Mouse (Mus musculus) heart, postnatal 4 days (tissue): ENCODE measurements around the gene Lhx2. TPM values are rescaled to one million over a fixed set of nuclear protein-coding genes. Genes with fewer than 3 reads are reported as not detected.
A peak's percentile ranks its signal among the peaks of the same experiment; 100 is the strongest.

ENCODE experiments used
- DNase-seq: peaks from one replicate; pipeline ENCODE4 v3.0.0; 2021
- total RNA-seq, 2 experiments: library from RNA; stranded (reverse); gene quantifications; 2 replicates each; pipeline ENCODE4 v1.2.3; 2021

Gene Lhx2
- total RNA-seq, 2 experiments from 2014 or later, result 0.29 to 1.2 TPM

DNA sequence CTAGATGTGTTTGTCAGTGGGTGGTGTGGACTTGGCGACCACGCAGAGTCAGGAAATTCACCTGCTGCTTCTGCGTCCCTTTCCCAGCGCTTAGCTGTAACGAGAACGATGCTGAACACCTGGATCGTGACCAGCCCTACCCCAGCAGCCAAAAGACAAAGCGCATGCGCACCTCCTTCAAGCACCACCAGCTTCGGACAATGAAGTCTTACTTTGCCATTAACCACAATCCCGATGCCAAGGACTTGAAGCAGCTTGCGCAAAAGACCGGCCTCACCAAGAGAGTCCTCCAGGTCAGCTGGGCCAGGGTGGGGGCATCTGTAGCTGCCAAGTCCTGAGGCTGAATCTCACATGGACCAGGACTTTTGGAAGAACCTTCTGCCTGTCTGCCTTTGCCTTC is 20.7 kb downstream of the Lhx2 start:
- no peak for DNase-seq

DNA sequence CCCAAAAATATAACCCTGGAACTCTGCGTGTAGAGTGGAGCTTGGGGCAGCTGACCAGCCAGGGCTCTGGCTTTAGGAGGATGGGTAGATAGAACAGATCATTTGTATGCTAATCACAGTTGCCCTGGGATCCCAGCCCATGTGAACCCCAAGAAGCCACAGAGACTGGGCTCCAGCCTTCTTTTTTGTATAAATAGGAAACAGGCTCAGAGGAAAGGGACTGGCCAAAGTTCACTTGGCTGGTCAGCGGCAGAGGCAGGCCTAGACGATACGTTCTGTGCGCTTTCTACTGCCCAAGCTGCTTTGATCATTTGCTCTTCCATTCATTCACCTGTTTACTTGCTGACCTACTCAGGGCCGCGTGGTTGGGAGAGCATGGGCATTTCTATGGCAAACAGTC is 27.1 kb downstream of the Lhx2 start:
- DNase-seq, result no peak

DNA sequence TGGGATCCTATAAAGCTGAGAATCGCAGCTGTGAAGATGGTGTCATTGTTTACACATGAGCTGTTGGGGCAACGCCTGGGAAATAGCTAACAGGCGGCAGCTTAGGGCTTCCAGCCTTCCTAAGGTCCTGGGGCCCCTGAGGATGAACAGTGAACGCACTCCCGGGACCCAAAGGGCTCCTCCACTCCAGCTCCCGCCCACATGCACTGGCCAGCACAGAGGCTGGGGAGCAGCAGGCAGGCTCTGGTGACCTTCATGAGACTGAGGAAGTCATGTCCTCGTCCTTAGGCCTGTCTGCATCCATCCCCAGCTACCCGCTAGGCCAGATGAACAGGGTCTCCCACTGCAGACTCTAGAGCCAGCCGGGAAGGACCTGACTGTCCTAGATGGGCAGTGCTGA is 27.9 kb downstream of the Lhx2 start:
- no peak for DNase-seq

DNA sequence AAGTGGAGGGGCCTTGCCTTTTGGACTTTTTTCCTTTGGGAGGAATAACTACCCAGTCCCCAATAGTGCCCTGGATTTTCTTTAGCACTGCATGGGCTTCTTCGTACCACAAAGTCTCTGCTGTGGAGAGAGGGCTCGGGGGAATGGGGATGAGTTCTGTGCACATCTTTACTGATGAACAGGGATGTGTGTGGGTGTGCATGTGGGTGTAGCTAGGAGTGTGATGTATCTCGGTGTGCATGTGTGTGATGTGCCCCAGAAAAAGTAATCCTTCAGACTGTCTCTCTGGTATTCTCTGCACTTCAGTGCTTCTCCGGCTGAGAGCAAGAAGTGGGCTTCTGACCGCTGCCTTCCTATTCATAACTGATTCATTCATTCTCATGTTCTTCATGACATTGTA is 28.8 kb downstream of the Lhx2 start:
- DNase-seq, result no peak

DNA sequence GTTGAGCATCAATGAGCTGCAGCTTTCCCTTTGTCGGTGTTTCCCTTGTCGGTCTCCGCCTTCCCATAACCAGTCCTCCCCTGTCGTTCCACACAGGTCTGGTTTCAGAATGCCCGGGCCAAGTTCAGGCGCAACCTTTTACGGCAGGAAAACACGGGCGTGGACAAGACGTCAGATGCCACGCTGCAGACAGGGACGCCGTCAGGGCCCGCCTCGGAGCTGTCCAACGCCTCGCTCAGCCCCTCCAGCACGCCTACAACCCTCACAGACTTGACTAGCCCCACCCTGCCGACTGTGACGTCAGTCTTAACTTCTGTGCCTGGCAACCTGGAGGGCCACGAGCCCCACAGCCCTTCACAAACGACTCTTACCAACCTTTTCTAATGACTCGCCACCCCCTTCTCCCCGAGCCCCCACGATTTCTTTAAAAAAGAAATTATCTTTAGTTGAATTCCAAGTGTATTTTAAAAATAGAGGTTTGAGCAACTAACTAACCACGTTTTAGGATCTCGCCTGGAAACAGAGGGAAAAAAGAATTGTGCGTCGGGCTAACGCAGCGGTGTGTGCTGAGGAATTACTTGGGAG is 29.8 kb downstream of the Lhx2 start:
- DNase-seq, result peak; percentile 65

DNA sequence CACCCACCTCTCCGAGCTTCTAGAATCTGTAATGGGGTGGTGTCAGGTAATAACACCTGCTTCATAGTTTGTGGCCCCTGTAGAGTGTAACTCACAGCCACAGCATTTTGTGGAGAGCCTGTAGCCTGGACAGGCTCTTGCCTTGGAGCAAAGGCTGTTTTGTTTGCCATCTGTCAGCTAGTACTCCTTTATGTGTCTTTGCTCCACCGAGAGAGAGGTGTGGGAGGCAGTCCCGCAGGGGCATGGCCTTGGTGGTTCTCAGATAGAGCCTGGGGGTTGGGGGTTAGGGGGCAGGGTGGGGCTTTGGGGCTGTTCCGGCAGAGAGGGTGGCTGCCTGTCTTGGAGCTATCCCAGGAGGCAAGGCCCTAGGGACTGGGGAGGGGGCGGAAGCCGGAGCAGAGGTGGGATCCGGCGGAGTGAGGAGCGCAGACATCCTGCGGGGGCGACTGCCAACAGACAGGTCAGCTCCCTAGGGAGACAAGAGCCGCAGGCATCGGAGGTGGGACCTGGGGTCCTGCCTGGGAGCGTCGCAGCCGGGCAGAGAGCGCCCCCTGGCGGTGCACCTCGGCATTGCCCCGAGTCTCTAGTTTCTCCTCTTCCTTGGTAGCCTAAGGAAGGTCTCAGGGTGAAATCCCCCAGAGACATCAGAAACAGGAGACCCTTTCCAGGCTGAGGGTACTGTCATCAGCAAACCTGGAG is 36.7 kb downstream of the Lhx2 start:
- peak; percentile 79 for DNase-seq

DNA sequence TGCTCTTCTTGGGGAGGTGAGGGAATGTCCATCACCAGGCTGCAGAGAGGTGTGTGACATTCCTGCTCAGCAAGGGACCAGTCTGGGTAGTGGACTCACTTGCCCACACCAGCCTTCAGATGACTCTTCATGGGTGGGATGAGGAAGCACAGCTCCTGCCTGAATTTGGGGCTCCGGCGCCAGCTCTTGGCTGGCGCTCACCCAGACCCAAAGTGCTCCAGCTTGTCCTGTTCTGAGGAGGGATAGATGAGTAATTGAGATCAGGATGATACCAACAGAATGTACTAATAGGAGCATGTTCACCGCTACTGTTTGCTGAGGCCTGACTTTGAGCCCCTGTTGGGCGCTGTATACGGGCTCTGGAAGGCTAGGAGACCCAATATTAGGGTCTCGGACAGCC is 38.2 kb downstream of the Lhx2 start:
- no peak for DNase-seq

DNA sequence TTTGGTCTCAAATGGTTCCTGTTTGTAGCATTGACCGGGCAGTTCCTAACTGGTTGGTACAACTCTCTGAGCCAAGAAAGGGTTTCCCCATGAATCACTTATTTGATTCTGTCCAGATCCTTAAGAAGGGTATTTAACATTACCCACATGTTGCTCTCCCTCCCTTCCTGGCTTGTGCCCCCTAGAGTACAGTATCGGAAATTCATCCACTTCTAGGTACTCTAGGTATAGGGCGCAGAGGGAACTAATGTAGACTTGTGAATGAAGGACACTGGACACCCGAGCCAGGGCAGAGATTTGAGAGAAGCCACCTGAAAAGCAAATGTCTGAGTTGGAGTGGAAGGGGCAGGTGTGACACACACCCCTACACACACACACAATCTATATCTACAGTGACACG is 39.3 kb downstream of the Lhx2 start:
- DNase-seq, result no peak

DNA sequence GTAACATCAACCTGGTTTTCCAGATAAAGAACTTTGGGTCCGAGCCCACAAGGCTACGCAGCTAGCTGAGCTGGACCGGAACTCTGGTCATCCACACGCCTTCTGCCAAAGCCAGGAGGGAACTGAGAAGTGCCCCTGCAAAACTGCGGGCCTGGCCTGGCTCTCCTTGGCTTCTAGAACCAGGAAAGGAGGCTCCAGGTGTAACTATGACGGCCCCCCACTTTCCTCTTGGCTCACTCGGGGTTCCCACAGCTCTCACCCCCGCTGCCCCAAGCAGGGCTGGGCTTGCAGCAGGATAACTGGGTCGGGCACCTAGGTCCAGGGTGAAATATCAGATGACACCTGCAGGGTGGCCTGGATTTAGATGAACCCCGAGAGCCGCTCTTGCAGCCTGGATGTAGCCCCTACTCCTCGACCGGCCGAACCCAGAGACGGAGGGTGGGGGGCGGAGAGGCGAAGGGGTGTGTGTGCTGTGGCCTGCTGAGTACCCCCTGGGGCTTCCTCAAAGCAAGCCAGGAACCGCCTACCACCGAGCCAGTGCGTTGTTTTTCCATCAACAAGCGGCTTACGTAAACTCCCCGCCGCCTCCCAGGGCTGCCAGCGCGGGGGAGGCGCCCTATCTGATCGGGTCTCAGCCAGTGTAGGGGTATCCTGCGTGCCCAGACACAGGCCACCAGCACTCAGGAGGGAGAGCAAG is 39.9 kb downstream of the Lhx2 start:
- no peak for DNase-seq

DNA sequence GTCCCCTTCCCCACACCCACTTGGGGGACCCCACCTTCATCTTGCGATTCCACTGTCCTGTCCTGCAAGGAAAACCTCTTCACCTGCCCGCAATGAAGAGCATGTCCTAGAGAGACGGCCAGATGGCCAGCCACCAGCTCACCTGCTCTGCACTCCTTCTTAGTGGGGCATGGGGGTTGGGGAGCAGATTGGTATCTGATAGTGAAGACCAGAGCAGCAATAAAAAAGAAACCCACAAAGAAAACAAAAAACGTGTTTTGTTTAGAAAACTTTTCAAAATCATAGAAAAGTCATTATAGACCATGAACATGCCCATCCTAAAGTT is 40.4 kb downstream of the Lhx2 start:
- no peak for DNase-seq

DNA sequence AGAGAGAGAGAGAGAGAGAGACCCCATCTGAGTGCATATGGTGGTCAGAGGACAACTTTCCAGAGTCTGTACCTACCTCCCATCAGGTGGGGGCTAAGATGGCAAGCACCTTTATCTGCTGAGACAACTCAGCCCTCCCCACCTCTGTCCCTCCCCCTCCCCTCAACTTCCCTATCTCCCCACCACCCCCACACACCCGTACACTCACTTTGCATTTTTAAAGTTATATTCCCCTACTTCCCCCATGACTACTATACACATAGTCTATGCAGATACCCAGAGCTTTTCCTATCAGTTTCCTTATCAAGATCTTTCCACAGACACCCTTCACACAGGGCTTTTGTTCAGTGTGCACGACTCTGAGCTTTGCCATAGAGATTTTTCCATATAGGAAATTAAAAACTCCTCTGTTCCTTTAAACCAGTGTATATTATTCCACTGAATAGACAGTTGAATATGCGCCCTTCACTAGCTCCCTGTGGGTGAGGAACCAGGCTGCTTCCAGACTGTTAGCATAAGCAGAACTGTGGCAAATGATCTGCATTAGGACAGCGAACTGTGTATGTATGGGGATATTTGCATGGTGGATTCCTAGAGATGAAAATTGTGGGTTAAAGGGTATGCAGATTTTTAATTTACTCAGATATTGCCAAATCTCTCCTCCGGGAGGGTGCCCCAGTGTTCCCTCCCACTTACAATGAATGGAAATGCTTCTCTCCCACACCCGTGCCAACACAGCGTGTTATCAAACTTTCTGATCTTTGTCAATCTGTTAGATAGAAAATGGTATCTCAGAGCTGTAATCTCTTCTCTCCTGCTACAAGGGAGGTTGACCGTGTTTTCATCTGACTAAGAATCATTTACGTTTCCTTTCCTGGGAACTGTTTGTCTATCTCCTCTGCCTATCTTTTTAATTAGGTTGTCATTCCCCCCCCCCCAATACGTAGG is 41.3 kb downstream of the Lhx2 start:
- no peak for DNase-seq

DNA sequence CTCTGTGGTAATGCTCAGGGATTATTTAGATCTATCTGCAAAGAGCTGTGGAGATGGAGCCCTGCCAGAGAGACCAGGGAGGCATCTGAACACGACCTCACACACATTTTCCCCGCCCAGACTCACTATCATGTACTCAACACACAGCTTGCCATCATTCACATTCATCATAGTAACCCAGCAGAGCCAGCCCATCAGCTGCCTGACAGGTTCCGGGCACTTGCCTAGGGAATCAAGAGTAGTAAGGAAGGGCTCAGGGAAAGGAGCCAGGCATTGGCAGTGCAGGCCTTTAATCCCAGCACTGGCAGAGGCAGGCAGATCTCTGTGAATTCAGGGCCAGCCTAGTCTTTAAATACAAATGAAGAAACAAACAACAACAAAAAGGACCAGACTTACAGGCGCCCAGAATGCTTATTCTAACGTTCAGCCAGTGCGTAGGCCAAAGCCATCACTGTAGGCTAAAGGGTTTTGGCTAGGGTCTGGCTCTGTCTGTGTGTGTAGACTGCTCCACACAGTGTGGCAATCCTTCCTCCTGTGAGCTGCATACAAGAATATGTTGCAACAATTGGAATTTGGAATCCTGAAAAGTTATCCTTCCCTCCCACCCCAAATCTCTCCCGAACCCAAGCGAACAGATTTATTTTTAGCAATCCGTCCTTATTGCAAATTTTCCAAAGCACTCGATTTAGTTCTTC is 48.6 kb downstream of the Lhx2 start:
- DNase-seq, result no peak

DNA sequence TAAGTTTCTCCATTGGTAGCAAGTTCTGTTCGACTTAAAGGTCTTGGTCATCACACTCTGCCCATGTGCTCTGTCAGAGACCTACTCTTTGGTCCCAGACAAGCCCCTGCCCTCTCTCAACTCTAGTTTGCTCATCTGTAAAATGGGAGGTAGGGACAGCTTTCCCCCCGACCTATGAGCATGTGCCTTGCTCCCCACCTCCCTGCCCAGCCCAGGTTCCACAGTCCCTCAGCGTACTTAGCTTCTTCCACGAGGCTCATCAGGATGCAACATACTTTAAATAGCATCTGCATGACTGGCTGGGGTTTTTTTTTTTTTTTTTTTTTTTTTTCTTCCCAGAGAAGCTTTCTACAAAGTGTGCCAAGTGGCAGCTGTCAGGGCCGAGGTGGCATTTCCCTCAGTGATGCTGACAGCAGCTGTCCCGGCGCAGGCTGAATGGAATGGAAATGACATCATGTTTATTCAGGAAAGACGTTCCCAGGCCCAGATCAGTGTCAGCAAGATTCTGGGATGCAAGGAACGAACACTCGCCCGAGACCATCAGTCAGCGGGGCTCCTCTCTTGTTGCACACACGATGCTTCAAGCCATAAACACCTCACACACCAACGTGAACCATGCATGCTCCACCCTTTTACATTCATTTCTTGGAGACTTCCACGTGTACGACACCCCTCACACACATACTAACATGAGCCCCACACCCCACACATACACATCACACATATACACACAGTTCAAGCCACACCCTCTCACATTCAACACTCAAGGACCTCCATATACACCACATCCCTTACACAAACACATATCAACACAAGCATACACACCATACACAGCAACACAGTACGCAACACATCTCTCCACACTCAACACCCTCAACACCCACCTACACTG is 56.1 kb downstream of the Lhx2 start:
- peak; percentile 28 for DNase-seq

DNA sequence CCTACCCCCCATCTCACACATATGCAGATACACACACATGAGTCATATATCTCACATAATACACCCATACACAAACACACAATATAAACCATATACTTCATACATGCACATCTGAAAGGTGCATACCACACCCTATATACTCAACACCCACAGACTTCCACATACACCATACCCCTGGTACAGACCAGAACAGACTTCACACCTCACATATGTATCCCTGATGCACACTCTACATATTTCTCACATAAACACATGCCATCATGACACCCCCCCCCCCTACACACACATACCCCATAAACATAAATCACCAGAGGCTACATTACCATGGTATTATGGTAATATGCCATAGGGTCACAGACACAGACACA is 56.8 kb downstream of the Lhx2 start:
- DNase-seq, result no peak

DNA sequence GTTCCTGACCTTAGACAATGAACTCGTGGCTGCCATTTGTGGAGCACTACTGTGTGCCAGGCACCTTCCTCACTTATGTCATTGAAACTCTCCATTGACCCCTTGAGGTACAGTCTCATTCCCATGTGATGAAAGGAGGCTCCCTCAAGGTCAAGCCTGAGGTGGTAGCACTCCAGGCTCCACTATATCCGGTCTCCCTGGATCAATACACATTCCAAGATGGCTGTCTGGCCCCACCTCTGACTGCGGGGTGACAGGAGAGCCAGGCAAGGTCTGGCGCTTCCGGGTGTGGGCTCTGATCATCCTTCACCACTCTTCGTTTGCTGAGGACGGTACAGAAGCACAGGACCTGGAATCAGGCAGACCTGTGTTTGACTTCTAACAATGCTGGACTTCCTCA is 58.2 kb downstream of the Lhx2 start:
- no peak for DNase-seq

DNA sequence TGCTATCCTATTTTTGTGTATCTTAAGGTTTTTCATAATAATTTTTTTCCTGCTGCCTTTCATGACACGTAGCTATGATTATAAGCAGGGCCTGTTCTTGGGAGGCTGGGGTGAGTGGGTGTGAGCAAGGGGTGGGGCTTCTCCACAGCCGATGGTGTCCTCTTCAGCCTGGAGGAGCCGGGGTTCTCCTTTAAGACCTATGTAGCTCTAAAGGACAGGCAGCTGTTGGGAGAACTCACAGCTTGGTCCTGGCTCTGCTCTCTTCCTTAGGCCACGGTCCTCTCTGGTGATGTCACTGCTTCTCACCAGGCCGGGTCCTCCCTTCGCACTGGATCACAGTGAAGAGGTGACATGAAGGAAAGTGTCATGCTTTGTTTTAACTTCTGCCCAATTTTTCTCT is 58.8 kb downstream of the Lhx2 start:
- no peak for DNase-seq

DNA sequence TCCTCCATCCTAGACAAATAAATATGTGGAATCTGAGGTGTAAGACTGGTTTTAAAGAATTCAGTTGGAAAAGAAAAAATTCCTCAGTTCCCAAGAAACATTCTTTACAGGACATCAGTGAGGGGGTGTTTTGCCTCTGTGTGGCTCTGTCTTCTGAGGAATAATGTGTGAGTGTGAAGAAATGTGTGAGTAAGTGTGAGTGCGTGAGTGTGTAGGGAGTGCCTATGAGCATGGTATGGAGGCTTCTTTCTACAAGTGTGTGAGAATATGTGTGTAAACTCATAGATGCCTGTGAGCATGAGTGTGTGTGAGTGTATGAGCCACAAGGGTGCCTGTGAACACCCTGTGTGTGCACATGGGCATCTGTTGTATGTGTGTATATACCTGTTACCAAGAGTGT is 63.5 kb downstream of the Lhx2 start:
- DNase-seq, result no peak

DNA sequence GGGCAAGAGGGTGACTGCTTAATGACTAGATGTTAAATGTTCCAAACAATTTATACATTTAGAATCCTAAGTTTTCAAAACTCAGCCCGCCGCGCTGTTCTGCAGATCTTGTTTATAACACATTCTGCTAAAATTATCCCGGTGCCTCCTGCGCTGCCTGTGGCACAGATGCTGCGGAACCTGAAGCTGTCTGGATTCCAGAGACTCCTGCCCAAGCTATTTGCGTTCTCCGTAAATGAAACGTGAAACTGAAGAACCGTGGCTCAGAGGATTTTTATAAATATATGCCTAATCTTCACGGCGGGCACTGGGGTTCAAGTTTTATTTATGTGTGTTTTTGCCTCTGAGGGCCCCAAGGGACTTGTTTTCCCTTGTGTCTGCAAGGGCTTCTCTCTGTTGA is 64.2 kb downstream of the Lhx2 start:
- DNase-seq, result no peak

DNA sequence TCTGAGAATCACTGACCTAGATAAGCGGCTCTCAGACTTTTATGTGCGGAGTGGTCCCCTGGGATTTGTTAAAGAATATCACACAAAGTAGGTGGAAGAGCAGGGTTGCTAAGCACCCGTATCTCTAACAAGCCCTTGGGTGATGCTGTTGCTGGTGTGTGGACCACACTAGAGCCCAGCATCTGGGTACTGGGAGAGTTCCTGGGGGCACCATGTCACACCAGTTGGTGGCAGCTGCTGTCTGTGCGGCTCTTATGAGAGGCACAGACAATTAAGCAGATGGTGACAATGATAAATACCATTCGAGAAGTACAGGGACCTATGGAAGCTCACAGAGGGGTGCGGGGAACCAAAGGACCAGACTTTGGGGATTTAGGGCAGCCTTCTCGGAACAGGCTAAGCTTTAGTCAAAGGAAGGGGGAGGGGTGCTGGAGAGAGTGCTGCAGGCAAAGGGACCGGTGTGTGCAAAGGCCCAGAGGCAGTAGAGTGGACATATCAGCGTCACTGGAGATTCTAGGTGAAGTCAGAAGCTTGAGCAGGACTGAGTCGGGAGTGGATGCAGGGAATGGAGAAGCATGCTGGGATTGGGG is 65.0 kb downstream of the Lhx2 start:
- DNase-seq, result no peak

DNA sequence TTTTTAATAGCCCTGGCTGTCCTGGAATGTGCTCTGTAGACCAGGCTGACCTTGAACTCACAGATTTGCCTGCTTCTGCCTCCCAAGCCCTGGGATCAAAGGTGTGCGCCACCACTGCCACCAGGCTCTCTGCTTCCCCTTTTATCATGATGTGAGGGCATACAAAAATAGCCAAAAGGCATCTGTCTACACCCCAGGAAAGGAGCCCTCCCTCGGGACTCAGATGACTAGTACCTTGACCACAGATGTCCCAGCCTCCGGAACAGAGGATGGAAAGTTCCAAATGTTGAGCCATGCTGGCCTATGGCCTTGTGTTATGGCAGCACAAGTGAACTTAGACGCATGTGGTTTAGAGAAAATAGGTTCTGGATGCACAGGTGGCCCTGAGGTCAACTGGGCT is 66.3 kb downstream of the Lhx2 start:
- no peak for DNase-seq

DNA sequence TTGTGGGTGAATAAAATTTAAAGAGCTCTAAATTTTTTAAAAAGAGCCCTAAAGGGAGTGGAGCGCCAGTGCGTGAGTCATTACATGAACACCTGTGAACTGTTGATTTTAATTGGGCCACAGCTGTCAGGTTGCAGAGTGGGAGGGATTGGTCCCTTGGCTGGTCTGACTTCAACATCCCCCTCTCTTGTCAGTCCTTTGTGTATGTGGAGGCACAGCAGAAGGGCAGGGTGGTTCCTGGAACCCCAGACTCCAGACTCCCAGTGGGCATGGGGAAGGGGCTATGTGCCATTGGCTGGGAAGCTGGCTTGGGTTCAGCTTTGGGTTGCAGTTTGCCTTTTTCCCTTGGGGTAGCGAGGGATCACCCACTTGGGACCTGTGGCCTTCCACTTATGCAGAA is 70.2 kb downstream of the Lhx2 start:
- no peak for DNase-seq
